Mouse (Mus musculus): ENCODE measurements around the gene D430041D05Rik. TPM values are rescaled to one million over a fixed set of nuclear protein-coding genes. Genes with fewer than 3 reads are reported as not detected.
A peak's percentile ranks its signal among the peaks of the same experiment; 100 is the strongest.

D430041D05Rik gene
- total RNA-seq, 2 experiments from 2014 or later: 88.8 to 99.4 TPM

DNA sequence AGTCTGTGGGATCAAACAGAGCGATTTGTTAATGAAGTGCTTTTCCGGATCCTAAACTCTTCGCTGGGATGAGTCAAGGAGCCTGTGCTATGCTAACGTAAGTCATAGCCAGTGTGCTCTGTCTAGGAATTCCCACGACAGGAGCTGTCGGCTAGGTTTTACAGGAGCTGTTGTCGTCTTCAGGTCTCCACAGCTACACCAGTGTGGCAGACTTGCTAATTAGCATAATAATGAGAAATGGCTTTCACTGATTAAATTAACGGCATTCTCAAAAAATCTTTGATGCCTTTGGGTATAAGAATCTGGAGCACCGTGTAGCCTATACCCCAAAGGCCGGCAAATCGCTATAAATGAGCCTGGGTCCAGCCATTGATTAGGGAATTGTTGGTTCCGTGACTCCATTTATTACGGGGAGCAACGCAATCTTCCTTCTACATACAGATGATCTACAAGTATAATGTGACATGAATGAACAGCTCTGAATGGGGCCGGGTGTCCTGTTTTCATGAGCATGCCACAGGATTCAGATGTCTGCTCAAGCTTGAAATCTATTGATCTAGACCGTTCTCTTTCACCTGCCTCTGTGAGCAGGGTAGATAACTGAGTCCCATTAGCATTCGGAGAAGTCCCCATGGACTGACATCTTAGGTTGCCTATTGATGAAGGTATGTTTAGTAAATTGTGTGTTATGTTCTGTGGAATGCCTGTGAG lies 242.5 kb downstream of the D430041D05Rik start:
- DNase-seq (ENCODE audit: low spot score in 2 of 2): no peak

DNA sequence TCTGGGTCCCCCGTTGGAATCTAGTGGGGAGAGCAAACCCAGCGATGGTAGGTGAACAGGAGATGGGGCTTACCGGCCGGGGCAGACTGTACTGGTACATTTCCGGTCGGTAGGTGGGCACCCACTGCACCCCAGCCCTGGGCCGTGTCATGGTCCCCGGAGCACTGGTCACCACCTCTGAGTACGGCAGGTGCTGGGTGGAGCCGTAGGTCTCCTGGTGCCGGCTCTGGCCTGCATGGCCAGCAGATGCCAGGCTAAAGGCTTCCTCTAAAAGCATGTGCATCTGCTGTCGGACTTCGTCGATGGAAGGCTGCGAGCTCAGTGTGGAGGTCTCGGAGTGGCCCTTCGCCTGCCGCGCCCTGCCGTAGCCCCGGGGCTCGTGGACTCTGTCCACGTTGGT lies 243.0 kb downstream of the D430041D05Rik start:
- no peak for DNase-seq (ENCODE audit: low spot score in 2 of 2)

DNA sequence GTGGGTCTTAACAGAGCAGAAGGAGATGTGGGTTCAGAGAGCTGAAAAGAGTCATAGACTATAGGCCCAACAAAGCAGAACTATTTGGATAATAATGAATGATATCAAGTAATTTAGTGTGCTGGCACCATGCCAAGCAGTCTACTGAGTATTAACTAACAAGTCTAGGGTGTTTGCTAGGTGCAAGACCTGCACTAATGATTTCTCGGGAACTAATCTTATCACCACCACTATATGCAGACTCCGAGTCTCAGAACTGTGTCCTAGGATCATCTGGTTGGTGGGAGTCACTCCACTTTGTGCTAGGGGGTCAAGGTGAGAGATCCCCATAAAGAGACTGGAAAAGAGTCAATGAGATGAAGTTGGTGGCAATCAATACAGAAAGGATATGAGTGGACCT lies 245.2 kb downstream of the D430041D05Rik start:
- DNase-seq (ENCODE audit: low spot score in 2 of 2): no peak

DNA sequence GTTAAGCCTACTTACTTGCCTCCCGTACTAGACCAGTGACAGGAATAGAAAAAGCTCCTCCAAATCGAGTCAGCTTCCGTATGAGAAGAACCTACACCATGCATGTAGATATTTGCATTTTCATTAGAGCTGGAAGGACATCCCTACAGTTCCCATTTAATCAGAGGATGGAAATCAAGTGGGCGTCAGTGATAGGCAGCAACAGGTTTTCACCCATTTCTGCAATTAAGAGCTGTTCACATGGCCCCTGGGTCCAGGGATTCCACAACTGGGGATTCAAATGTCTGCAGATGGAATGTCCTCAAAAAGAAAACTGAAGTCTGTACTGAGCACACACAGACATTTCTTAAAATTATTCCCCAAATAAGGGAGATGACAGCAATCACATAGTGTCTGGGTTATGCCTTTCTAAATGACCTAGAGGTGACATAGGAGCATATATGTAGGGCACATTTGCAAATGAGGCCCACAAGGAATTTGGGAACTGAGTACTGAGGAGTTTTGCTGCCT lies 246.8 kb downstream of the D430041D05Rik start:
- no peak for DNase-seq (ENCODE audit: low spot score in 2 of 2)

DNA sequence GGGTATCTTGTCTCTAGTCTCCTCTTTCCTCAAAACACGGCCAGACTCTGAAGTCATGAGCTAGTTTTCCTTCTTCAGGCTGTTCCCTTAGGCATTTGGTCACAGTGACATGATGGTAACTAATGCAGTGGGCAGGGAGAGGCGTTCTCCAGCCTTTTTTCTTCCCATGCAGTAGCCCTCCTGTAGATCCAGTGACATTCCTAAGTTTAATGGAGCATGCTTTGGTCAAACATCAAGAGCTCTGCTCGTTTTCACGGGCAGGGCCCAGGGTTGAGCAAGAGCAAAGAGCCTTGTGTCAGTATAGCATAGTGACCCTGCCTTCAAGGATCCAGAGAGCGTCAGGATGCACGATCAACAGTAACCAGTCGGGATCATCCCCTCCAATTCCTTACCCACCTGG lies 247.4 kb downstream of the D430041D05Rik start:
- no peak for DNase-seq (ENCODE audit: low spot score in 2 of 2)

DNA sequence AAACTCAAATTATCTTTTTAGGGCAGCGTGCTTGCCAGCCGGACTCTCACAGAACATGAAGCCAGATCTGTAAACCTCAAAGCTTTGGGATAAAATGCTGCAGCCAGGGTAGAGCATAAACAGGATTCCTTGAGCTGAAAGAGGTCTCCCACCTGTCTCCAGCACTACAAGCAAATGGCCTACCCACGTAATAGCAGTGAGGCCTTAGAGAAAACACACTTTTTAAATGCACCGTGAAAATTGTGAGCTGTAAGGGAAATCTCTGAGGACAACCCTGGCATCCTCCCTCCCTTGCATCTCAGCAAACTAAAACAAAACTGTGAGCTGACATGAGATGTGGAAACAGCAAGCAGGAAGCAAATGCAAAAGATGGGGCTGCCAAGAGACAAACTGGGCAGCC lies 253.0 kb downstream of the D430041D05Rik start:
- no peak for DNase-seq (ENCODE audit: low spot score in 2 of 2)

DNA sequence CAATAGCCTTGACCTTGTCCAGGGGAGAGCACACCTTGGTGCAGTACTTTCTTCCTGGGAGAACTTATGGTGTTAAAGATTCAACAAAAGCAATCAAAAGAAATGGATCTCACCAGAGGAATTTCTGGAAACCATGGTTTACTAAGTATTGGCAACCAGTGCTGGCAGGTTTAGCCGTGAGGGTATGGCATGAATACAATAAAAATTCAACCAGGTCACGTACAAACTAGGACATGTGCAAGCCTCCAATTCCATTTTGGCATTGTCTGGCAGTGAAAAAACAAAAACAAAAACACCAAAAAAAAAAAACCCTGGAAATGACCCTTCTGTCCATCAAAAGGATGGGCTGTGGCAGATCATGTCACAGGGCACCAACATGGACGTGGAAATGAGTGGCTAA lies 256.9 kb downstream of the D430041D05Rik start:
- no peak for DNase-seq (ENCODE audit: low spot score in 2 of 2)

DNA sequence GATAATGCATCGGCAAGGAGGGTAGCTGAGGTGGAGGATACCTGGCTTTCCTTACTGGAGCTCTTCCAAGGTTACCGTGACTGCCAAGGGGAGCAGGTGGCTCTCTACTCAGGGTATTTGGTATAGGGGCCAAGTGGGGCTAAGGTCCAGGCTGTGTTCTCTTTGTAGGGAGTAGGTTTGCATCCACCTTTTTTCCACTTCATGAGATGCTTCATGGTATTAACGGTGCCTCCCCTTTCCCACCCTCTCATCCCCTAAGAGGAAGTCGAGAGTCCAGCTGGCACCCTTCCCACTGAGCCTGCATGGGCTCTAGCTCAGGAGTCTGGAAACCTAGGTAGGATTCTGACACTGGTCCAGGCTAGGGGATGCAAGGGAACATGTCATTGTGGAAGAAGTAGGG lies 257.5 kb downstream of the D430041D05Rik start:
- no peak for DNase-seq (ENCODE audit: low spot score in 2 of 2)

DNA sequence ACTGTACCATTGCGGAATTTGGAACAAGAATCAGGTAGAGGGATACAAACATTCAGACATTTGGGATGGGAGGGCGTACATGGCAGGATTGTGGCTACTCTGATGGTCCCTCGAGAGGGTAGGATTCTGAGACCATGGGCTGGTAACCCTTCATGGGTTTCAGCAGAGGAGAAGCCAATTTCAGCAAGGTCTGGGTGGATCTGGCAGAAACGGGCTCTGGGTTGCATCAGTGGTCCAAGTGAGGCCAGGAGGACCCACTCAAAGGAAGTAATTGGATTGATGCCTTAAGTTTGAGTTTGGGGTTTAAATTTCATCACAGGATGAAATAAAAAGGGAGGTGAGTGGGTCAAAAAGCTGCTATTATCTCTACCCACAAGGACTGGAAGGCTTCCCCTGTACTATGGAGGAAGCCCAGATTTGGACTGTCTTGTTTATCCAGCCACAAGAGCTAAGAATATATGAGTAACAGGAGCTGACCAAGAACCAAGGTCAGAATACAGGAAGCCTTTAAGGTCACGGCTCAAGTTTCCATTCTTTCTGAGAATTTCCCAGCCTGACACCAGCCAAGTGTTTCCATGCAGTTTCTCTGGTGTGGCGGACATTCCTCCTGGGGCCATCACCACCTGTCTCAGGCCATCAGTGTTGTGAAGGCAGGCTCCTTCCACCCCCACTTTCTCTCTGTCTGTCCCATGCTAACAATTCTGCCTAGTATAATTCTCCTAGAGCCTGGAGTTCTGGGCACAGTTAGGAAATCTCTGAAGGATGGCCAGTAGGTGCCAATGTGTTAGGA lies 260.0 kb downstream of the D430041D05Rik start:
- no peak for DNase-seq (ENCODE audit: low spot score in 2 of 2)

DNA sequence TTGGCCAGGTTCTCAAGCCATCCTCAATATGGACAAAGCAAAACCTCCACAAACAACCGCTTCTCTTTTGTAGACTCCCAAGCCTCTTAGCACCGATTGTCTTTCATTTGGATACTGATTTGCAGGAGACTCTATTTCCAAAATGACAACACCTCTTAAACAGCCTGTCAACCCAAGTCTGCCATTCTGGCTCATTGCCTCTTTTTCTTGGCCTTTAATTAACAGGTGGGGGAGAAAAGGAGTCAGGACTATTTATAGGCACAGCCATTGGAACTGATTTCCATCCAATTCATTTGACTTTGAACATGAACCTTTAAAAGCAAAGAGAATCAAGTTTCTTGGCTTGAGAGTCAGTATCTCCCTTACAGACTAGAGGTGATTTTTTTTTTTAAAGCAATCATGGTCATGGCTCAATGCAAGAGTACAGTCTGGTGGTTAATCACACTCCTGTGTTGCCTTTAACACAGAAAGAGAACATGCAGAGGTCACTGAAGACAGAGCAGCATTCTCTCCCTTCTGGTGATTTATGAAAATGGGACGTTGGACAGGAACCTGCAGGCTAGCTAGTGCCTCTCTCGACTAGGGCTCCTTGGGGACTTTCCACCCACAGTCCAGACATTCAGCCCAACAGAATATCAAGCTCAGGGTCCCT lies 262.8 kb downstream of the D430041D05Rik start:
- no peak for DNase-seq (ENCODE audit: low spot score in 2 of 2)

DNA sequence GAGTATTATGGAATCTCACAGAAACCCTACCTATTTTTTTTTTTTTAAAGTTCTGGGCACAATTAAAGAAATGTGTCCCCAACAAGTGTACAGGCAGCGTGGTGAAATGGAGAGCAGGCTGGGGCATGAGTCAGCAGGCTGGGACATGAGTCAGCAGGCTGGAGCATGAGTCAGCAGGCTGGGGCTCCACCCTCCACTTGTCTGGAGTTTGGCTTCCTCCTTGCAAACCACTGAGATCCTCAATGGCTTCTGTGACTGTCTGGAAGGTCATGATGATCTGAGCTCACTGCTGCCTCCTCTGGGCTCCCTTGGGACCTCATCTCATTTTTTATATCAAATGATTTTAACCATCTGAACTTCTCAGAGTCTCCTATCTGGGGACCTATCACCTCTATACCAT lies 264.8 kb downstream of the D430041D05Rik start:
- DNase-seq (ENCODE audit: low spot score in 2 of 2): no peak

DNA sequence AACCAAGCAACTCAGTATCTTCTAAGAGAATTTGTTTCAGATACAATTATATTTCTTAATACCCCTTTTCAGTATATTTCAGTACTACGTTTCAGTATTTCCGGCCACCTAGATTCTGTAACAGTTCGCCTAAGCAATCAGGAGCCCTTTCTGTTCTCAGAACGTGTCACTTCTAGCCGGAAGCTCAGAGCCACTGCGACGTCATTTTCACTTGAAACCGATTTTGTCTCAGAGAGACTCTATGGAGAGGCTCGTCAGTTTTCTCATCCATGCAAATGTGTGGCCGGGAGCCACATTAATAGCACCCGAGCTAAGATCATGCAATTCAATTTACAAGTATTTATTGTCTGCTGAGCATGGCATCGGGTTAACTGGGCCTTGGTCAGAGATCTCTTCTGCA lies 266.8 kb downstream of the D430041D05Rik start:
- no peak for DNase-seq (ENCODE audit: low spot score in 2 of 2)

DNA sequence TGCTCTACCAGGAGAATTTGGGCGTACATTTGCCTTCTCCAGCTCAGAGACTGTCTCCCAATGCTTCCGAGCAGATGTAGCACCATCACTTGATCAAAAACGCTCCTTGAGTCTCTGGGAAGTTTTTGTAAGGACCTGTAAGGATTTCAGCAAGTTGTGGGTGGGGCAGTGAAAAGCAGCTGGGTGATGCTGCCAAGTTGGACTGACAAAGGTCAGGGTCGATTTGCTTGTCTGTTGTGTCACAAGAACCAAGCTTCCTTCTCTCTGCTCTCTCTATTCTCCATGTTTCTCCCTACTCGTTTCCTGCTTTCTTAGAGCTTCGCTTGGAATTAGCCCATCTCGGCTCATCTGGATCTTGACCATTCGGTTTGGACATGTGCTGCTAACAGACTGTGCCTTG lies 268.7 kb downstream of the D430041D05Rik start:
- no peak for DNase-seq (ENCODE audit: low spot score in 2 of 2)

DNA sequence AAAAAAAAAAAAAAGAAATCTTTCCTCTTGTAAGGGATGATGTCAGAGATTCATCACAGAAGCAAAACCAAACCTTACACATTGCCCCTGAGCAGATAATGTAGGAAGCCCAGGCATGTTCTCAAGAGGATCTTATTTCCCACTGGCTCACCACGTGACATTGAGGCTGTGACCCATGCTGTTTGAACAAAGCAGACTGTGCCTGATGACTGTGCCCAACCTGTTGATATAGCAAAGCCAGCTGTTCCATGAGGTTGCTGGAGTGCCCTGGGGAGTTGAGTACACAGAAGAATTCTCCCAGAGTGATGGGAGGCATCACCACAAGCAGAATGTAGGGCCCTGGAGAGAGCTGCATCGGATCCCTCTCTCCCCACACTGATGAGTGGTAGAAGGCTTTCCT lies 274.9 kb downstream of the D430041D05Rik start:
- no peak for DNase-seq (ENCODE audit: low spot score in 2 of 2)

DNA sequence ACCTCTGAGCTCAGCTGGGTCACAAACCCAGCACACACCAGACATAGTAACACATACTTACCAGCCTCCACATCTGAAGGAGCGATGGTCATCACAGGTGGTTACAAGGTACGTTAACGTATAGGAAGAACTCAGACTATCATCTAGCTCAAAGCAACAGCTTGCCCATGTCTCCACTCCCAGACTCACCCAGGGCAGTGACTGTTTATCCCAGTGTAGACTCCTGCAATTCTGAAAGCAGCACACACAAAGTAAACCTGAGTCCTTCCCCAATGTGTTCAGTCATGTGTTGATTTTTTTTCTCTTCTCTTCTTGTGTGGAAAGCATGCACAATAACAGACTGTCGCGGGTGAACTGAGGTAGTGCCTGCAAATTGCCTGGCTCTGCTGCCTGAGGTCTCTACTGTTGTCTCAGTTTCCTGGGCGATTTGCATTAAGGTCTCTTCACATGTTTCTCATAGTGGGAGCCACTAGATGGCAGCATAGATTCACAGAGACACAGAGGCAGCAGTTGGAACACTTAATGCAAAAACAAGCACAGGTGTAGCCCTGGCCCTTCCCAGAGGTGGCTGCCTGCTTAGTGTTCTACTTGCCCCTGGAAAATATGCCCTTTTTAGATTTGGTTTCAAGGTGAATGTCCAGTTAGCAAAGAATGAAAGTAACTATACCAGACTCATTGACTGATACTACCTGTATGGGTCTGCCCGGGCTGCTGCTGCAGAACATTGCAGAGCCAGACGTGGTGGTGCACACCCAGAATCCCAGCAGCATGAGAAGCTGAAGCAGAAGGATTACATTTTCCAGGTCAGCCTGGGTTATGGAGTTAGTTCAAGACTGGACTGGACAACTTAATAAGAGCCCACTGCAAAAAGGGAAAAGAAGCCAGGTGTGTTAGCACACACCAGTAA lies 276.4 kb downstream of the D430041D05Rik start:
- peak; percentile 61 to 86 for DNase-seq (ENCODE audit: low spot score in 2 of 2)

DNA sequence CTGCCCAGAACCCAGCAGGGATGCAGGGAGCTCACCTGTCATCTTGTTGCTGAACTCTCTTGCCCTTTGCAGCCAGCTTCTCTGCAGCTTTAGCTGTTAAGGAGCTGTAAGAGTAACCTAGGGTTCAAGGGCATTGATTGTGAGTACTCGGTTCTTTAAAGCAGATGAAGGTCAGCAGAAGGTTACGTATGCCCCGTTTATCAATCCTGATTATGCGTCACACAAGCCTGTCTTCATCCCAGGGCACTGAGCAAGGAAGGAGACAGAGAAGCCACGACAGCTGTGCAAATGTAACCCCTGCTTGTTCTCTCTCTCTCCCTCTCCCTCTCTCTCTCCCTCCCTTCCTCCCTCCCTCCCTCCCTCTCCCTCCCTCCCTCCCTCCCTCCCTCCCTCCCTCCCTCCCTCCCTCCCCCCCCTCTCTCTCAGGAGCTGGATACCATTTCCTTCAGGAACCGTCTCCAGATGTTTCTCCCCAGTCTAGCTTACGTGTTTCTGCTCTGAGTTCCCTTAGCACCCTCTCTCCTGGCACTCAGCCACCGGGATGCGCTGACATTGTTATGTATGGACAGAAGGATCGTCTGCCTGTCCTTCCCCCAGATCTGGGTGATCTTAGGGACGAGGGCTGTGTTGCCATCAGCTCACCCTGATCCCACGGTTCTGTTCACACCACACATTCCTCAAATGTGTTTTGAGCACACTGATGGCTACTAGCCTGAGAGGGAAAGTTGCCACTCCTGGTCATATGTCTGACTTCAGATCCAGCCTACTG lies 277.6 kb downstream of the D430041D05Rik start:
- no peak for DNase-seq (ENCODE audit: low spot score in 2 of 2)

DNA sequence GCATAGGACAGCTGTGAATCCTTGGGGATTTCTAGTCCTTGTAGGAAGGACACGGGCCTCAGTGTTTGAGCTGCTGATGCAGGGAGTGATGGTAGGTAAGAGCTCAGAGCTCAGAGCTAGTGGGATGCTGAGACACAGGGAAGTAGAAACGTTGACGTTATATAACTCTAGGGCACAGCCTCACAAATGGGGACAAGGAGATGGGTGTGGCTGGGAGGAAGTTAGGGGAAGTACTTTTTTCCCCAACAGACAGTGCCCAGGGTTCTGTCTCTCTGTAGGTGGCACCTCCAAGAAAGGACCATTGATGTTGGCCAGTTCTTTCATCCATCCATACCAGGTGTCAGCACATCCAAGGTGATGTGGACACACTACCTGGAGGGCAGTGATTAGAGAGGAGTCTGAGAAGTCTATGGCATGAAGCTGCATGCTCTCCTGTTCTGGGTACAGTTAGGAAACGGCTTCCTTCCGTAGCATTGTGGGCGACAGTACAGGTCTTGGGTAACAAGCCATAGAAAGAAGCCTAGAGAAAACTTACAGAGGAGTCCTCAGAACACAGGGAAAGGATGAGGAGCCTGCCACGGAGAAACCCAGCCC lies 278.4 kb downstream of the D430041D05Rik start:
- DNase-seq (ENCODE audit: low spot score in 2 of 2): no peak

DNA sequence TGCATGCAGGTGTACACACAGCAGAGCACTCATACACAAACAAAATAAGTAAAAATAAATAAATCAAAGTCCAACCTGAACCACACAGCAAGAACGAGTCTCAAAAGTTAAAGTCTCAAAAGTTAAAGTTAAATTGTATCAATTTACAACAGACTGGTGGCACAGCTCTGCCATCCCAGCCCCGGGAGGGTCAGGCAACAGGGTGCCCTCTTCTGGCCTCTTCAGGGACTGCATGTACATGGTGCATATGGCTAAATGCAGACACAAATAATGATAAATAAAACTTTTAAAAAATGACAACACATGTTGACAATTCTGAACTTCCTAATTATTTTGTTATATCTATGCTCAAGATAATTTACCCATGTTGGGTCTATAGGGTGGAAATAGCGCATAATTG lies 279.8 kb downstream of the D430041D05Rik start:
- DNase-seq (ENCODE audit: low spot score in 2 of 2): no peak

DNA sequence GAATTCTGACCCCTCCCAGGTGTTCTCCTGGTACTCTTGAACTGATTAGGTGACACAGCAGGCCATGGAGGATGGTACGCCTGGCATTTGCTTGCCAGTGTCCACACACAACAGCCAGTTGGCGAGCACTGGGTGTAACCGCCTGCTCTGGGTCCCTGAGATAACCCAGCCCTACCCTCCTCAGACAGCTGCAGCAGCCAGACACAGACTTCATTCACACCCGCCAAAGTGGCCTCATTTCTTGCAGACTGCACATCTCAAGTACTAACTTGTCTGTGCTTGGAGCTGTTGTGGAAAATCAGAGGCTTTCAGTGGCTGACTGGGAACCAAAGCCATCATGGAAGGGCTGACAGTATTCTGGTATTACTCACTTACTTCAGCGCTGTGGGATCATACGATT lies 280.6 kb downstream of the D430041D05Rik start:
- no peak for DNase-seq (ENCODE audit: low spot score in 2 of 2)
